Mouse (Mus musculus): ENCODE results near the gene Ctps2. TPM values are rescaled to one million over a fixed set of nuclear protein-coding genes. Genes with fewer than 3 reads are reported as not detected.

The Ctps2 gene
- total RNA-seq, 2 experiments from 2014 or later = 19.6 to 25.4 TPM

DNA sequence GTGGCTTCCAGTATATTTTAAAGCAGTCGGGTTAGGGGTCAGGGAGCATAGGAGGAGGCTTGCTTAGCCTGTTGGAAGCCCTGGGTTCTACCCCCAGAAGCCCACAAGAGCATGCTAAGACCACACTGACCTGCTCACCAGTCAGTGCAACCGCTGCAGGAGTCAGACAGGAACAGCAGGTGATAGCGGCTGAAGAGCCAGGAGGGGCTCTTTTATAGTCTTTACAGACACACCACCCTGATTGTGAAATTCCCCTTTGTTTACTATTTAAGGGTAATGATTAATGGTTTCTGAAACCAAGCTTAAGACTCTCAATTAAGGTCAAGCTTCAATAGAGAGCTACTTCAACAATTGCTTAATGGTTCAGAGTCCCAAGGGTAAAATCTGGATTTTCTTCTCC, 63.3 kb downstream of the Ctps2 start, which contains the start of gene S100g:
Gene S100g, minus strand, starts transcription at position 217 of the 400 bp plus-strand sequence.
- DNase-seq = no peak
- intact Hi-C loops (cut with DNase I) = no loop called here

- intact Hi-C loops (cut with DNase I) = no loop called here
- no peak for DNase-seq
These were observed 66.4 kb downstream of the Ctps2 start for GRCm38 (mm10) chrX:162967456-162967855.

DNA sequence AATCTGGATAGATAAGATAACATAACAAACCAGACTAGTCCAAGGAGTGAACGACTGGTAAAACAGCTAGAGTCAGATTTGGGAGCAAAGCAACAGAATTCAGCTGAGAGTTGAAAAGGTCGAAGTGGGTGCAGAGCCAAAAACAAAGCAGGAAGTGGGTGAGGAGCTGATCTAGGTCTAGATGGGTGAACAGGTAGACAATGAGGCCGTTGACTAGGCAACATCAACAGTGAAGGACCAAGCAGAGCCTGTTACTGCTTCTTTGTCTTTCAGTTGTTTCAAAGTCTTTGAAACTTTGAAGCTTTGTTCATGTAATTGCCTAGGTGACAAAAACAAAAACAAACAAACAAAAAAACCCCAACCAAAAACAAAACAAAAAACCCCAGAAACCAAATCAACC, 75.2 kb downstream of the Ctps2 start:
- DNase-seq = no peak

GRCm38 (mm10) chrX:162986876-162987495, 85.9 kb downstream of the Ctps2 start:
- intact Hi-C loops (cut with DNase I) = no loop called here

More for the DNA sequence above, 75.2 kb downstream of the Ctps2 start:
- intact Hi-C loops (cut with DNase I) = no loop called here

GRCm38 (mm10) chrX:162991396-162991795, 90.4 kb downstream of the Ctps2 start:
- no peak for DNase-seq
- intact Hi-C loops (cut with DNase I) = no loop called here

More at GRCm38 (mm10) chrX:162986876-162987495, 85.9 kb downstream of the Ctps2 start:
- DNase-seq = no peak

GRCm38 (mm10) chrX:162992121-162992520, 91.1 kb downstream of the Ctps2 start:
- intact Hi-C loops (cut with DNase I) = no loop called here
- no peak for DNase-seq

DNA sequence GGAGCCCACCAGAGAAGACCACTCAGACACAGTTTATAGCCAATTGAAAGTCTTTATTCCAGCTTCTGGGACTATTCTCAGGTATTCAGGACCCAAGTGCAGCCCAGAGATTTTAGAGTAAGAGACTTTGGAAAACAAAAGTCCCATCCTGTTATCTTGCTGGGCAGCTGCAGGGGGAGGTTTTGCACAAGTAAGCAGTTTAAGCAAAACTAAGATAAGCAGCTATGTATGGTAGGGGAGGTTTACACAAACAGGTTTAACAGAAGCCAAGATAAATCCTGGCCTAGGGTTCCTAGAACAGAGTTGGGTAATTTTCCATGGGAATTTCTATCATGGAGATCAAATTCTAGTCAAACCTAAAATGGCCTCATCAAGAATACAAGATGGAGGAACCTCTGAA, 126.8 kb downstream of the Ctps2 start:
- no peak for DNase-seq
- intact Hi-C loops (cut with DNase I) = no loop called here

GRCm38 (mm10) chrX:163038767-163039166, 137.7 kb downstream of the Ctps2 start:
- no peak for DNase-seq
- intact Hi-C loops (cut with DNase I) = no loop called here

DNA sequence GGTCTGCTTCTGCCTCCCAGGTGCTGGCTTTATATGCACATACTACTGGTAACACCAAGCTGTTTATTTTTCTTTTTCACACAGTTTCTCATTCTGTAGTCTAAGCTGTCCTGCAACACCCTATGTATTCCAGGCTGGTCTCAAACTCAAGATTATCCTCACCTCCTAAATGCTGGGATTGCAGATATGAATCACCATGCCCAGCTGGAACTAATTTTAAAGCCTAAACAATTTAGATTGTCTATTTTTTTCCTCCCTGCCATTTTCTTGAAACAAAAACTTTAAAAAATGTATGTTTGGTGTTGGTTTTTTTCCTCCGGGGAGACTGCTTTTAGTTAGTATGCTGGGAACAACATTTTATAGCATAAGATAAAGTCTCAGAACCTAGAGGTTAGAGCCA, 141.7 kb downstream of the Ctps2 start:
- DNase-seq = no peak
- intact Hi-C loops (cut with DNase I) = no loop called here

DNA sequence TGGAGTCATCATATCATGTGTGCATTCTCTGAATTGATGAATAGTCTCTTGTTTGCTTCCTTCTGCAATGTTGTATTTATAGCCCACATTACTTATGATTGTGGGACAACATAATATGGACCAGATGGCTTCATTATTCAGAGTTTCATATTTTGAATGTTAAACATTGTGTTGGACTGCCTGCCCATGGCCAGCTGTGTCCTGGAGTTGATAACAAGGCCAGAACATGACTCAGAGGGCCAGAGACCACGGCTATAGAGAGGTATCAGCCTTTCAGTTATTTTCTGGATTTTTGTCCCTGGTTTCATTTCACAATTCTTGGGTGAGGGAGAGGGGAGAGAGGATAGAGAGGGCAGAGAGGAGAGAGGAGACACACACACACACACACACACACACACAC, 162.9 kb downstream of the Ctps2 start:
- intact Hi-C loops (cut with DNase I) = no loop called here
- no peak for DNase-seq

Small RNA genes within 50 kb of the gene (microRNA-seq; reads per million reads assigned to microRNA genes)
- 0 reads per million in 2 experiments for gene Mir3473a

Other genes starting within 250 kb of the Ctps2 start
- 100 to 1,000 TPM; 167 to 169 TPM for gene Rbbp7, start 140.8 kb upstream of the Ctps2 start, total RNA-seq (2021)
- gene Txlng, start 71.8 kb upstream of the Ctps2 start, total RNA-seq (2021) = 1 to 10 TPM; 7.9 to 8.5 TPM
- 10 to 100 TPM; 32.1 to 32.8 TPM for gene Syap1, start 12.8 kb upstream of the Ctps2 start, total RNA-seq (2021)
- gene S100g, start 63.4 kb downstream of the Ctps2 start, total RNA-seq (2021) = not detected